Mouse (Mus musculus) ES-Bruce4 (cell line): Measurements from ENCODE around the gene Tacr2.

ENCODE experiments used
- CTCF ChIP-seq: IDR thresholded peaks from one replicate; pipeline ENCODE4 v1.8.1; 2011; ENCODE audit warnings: low read depth, low read length
- POLR2A ChIP-seq: IDR thresholded peaks from one replicate; pipeline ENCODE4 v1.8.1; 2011; ENCODE audit warnings: low read length; ENCODE audit not compliant: insufficient read depth

DNA sequence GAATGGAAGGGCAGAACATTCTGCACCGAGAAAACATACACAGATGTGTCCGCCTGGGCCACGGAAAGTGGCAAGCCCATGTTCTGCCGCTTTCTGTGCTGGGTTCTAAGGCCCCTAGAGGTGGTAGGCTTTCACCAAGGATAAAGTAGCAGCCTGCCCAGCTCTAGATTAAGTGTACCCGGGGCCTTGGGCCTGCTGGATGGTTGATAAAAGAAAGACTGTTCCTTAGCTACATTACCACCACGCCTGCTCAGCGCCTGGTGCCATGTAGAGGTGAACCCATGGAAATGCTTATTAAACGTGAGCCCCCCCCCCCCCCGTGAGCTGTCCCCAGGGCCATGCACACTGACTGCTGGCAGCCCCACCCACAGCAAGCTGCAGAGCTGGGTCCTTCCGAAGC lies 15.0 kb upstream of the Tacr2 start:
- TF ChIP-seq CTCF (no peak), POLR2A (no peak)
